Mouse (Mus musculus): ENCODE results near the gene Lrrc14b.

- TF ChIP-seq CTCF (IDR thresholded peaks at IDR 0.05; ENCODE audit: control insufficient read depth, insufficient read depth, insufficient replicate concordance, low read depth, low read length) (no peak), POLR2A (IDR thresholded peaks at IDR 0.05; ENCODE audit: control insufficient read depth, low read depth, low read length) (no peak)
Measured at GRCm38 (mm10) chr13:74381533-74382276, 17.9 kb upstream of the Lrrc14b start.

All from testis, adult 2 months (tissue).